Mouse (Mus musculus) hindbrain, embryonic 13.5 days (tissue): ENCODE results near the gene Hsd17b10. TPM values are rescaled to one million over a fixed set of nuclear protein-coding genes. Genes with fewer than 3 reads are reported as not detected.

Experiments
- ATAC-seq: fragments of 200-750 bp; cut with Nextera tagmentation; 2 replicates; pipeline ENCODE4 v1.8.0; 2017; ENCODE audit warnings: moderate TSS enrichment; ENCODE audit not compliant: low FRiP score
- H3K27ac ChIP-seq: fragments of 300-500 bp; sonication (generic); 2 replicates; pipeline ENCODE4 v1.5.1; 2015; ENCODE audit warnings: inconsistent platforms, mild to moderate bottlenecking, moderate library complexity
- H3K27me3 ChIP-seq: fragments of 300-500 bp; sonication (generic); 2 replicates; pipeline ENCODE4 v1.6.1; 2015; ENCODE audit warnings: mild to moderate bottlenecking, inconsistent platforms
- H3K36me3 ChIP-seq: fragments of 300-500 bp; sonication (generic); 2 replicates; pipeline ENCODE4 v1.6.1; 2015; ENCODE audit warnings: mild to moderate bottlenecking, inconsistent platforms
- H3K4me1 ChIP-seq: fragments of 300-500 bp; sonication (generic); replicated peaks from 2 replicates; pipeline ENCODE4 v1.6.1; 2015; ENCODE audit warnings: inconsistent platforms
- H3K4me2 ChIP-seq: fragments of 300-500 bp; sonication (generic); 2 replicates; pipeline ENCODE4 v1.6.1; 2015; ENCODE audit warnings: inconsistent platforms, mild to moderate bottlenecking, moderate library complexity
- H3K4me3 ChIP-seq: fragments of 300-500 bp; sonication (generic); 2 replicates; pipeline ENCODE4 v1.5.1; 2015; ENCODE audit warnings: mild to moderate bottlenecking, inconsistent platforms
- H3K9ac ChIP-seq: fragments of 300-500 bp; sonication (generic); 2 replicates; pipeline ENCODE4 v1.6.1; 2015; ENCODE audit warnings: mild to moderate bottlenecking, inconsistent platforms
- H3K9me3 ChIP-seq: fragments of 300-500 bp; sonication (generic); 2 replicates; pipeline ENCODE4 v1.6.1; 2016; ENCODE audit warnings: inconsistent platforms
- WGBS: fragments of 180-500 bp; shearing (Covaris S2); methylation state at CpG from one replicate; pipeline ENCODE4 v1.1.7; 2015; 5-methylcytosine and 5-hydroxymethylcytosine counted together
- polyA plus RNA-seq: library from polyadenylated mRNA; unstranded; fragments of >200 nt; fragmentation: Nextera tagmentation; extraction: Ambion mirVana; gene quantifications from 2 replicates; pipeline ENCODE4 v1.2.1, GENCODE M21; 2015

Gene Hsd17b10
- polyA plus RNA-seq = 126 and 128 TPM in 2 replicates

DNA sequence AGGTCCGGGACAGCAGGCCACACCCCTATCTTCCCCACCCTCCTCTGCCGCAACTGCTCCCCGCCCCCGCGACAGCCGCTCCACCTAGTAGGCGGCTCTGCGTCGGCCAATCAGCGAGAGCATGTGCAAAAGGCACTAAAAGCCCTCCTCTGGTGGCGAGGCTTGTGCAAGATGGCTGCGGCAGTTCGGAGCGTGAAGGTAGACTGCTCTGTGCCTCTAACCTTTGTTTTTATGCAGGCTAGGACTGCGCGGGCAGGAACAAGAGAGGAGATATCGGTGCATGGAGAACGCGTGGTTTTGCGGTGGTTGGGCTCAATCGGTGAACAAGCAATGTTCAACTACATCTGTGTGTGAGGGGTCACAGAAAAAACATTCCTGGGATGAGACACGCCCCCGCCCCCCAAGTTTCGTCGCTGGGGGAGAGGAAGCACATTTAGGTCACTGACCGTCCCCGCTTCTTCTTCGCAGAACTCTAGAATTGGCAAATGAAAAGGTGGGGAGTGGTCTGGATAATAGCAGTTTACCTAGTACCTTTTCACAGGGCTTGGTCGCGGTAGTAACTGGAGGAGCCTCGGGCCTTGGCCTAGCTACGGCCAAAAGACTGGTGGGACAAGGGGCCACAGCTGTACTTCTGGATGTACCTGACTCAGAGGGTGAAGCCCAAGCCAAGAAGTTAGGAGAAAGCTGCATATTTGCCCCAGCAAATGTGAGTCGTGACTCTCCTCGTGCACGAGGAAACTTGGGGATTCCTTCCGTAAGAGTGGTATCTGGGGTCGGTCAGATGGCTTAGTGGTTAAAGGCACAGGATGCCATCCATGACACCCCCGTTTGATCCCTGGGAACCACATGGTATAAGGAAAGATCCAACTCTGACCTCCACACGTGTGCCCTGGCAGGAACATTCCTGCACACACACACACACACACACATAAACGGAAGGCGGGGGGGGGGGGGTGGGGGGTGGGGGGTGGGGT lies at the start of gene Hsd17b10:
Hsd17b10 (plus strand) TSS at position 109 of the 974 bp plus-strand sequence.
- peak; percentile 96 for ATAC-seq
- WGBS = 24% methylated on average over 38 of the region's 41 CpGs
- H3K27me3 ChIP-seq = peaks cover 86% of the 10 kb centered on the region
- peak within 1 kb of the TSS; percentile 65 for H3K9ac ChIP-seq
- no peaks in the 10 kb centered on the region for H3K9me3 ChIP-seq
- peak within 1 kb of the TSS; percentile 49 for H3K4me3 ChIP-seq
- H3K27ac ChIP-seq = peak within 1 kb of the TSS; percentile 23; the same call in 1 of the 2 replicates
- 0 out of 2 replicates have a peak, but pooled peaks cover 3% of the 10 kb centered on the region for H3K4me1 ChIP-seq
- peaks cover 6% of the 10 kb centered on the region; the same call in 1 of the 2 replicates for H3K36me3 ChIP-seq
- H3K4me2 ChIP-seq = peak within 1 kb of the TSS; percentile 66

DNA sequence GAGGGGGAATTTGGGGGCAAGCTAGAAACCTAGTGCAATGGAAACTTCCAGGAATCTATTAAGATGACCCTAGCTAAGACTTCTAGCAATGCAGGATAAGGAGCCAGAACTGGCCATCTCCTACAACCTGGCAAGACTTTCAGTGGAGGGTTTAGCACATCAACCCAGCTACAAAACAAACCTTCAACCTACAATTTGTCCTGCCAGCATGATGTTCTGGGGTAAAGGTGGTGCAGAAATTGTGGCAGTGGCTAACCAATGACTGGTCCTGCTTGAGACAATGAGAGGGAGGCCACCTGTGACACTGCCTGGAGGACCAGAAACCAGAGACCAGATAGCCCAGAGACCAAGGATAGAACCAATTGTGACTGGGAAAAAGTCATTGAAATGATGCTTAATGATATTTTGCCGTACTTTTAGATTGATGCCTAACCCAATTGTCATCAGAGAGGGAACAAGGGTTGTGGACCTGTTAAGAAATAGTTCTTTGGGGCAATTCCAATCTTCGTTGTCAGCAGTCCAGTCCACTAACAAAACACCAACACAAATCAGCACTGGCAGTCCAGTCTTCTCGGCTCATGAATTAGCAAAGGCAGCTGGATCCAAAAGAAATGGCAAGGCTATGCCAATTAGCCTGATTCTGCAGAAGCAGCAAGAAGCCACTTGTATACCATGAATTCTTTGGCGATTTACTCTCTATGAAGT lies 2.5 kb upstream of the Hsd17b10 start:
- Histone ChIP-seq H3K9ac (no peak overlapping the region), H3K27me3 (peaks cover 83% of the 10 kb centered on the region), H3K4me3 (no peak overlapping the region), H3K9me3 (no peaks in the 10 kb centered on the region), H3K36me3 (peaks cover 6% of the 10 kb centered on the region; the same call in 1 of the 2 replicates), H3K4me1 (0 out of 2 replicates have a peak, but pooled peaks cover 3% of the 10 kb centered on the region), H3K4me2 (no peak overlapping the region), H3K27ac (no peak overlapping the region)
- 74% methylated on average over 4 of the region's 4 CpGs for WGBS
- ATAC-seq = no peak

DNA sequence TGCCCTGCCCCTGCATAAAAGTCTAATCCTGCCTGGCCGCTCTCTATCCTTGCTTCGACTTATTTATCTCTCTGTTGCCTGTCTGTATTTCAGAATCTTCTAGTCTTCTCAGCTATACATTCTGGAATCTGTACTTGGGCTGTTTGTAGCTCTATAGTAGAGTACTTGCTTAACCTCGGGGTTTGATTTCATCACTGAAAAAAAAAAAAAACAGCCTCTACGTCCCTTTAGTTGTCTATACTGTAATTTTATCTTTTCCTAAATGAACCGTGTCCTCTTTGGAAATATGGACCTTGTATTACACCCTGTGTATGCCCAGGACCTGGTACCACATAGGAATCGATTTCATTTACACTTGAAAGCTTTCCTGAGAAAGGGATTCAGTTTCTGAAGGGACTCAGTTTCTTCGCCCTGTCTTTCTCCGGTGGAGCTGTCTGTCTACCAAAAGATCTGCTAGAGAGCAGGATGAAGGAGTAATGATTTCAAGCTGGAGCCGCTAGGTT lies 412 bp upstream of the Hsd17b10 start:
- ATAC-seq = peak; percentile 22
- H3K36me3 ChIP-seq = peaks cover 6% of the 10 kb centered on the region; the same call in 1 of the 2 replicates
- no peaks in the 10 kb centered on the region for H3K9me3 ChIP-seq
- peak overlapping the region; percentile 66 for H3K4me2 ChIP-seq
- no peak overlapping the region for H3K27ac ChIP-seq
- peaks cover 87% of the 10 kb centered on the region for H3K27me3 ChIP-seq
- no peak overlapping the region for H3K9ac ChIP-seq
- H3K4me3 ChIP-seq = peak overlapping the region; percentile 49
- 0 out of 2 replicates have a peak, but pooled peaks cover 3% of the 10 kb centered on the region for H3K4me1 ChIP-seq
- 41% methylated on average over 9 of the region's 9 CpGs for WGBS

DNA sequence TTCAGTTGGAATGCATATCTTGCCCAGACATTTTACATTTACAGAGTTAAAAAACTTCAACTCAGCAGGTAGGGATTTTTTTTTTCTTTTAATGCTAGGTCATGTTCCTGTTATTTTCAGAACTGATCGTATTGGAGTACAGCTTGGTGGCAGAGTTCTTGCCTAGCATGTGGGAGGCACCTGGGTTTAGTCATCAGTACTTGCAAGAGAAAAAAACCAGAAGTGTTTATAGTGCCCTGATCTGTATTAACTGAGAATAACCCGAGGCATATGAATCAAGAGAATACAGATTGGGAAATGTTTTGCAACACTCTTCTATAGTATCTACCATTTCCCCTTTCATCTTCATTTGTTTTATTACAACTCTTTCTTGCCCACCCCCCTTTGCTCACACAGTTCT lies 1.2 kb downstream of the Hsd17b10 start:
- ATAC-seq = no peak
- Histone ChIP-seq H3K4me3 (no peak overlapping the region), H3K4me2 (peak overlapping the region; percentile 66), H3K9ac (no peak overlapping the region), H3K27me3 (peaks cover 86% of the 10 kb centered on the region), H3K4me1 (0 out of 2 replicates have a peak, but pooled peaks cover 3% of the 10 kb centered on the region), H3K9me3 (no peaks in the 10 kb centered on the region), H3K27ac (no peak overlapping the region), H3K36me3 (peaks cover 6% of the 10 kb centered on the region; the same call in 1 of the 2 replicates)
- 92% methylated on average over 2 of the region's 2 CpGs for WGBS

DNA sequence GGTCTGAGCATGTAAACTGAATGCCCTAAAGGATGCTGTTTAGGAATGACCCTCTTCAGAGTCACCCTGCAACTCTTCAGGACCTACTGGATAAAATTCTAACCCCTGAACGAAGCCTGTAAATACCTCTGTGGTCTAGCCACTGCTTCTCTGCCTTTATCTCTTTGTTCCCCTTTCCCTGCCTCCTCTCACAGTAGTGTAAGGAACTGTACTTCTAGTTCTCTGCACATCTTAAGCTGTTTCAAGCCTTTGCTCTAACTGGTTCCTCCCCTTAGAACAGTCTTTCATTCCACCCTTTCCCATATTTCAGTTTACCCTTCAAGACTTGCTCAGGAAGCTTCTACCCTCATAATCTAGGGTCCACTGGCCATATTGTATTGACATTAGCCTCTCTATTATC lies 6.2 kb downstream of the Hsd17b10 start:
- Histone ChIP-seq H3K4me1 (0 out of 2 replicates have a peak, but pooled peaks cover under 1% of the 10 kb centered on the region), H3K9ac (no peak overlapping the region), H3K27ac (no peak overlapping the region), H3K27me3 (peaks cover 78% of the 10 kb centered on the region), H3K4me3 (no peak overlapping the region), H3K9me3 (no peaks in the 10 kb centered on the region), H3K4me2 (no peak overlapping the region), H3K36me3 (peaks cover 6% of the 10 kb centered on the region; the same call in 1 of the 2 replicates)
- ATAC-seq = no peak
- WGBS = 71% methylated on average over 1 of the region's 1 CpGs

DNA sequence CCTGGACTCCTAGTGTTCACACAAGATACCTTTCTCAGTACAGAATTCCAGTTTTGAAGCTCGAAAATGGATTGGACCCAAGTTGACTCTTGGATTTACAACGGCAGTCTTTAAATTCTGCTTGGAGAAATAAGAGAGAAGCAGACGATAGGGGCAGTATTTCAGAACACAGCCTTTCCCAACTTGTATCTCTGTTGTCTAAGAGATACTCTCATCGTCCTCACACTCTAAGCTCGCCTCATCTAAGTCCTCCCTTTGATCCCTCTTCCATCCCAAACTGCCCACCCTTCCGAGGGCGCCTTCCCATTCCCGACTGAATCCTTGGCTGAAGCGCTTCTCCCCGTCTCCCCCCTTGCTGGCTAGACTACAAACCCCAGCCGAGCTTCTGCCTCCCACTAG lies 14.1 kb downstream of the Hsd17b10 start:
- H3K4me2 ChIP-seq = peak overlapping the region; percentile 55
- peaks cover 12% of the 10 kb centered on the region for H3K4me1 ChIP-seq
- ATAC-seq = peak; percentile 56; the same call in 1 of the 2 replicates
- 23% methylated on average over 11 of the region's 11 CpGs for WGBS
- peak overlapping the region; percentile 50 for H3K4me3 ChIP-seq
- H3K36me3 ChIP-seq = peaks cover 9% of the 10 kb centered on the region
- H3K27me3 ChIP-seq = peaks cover 62% of the 10 kb centered on the region
- H3K9me3 ChIP-seq = no peaks in the 10 kb centered on the region
- H3K9ac ChIP-seq = peak overlapping the region; percentile 74
- H3K27ac ChIP-seq = peak overlapping the region; percentile 86

DNA sequence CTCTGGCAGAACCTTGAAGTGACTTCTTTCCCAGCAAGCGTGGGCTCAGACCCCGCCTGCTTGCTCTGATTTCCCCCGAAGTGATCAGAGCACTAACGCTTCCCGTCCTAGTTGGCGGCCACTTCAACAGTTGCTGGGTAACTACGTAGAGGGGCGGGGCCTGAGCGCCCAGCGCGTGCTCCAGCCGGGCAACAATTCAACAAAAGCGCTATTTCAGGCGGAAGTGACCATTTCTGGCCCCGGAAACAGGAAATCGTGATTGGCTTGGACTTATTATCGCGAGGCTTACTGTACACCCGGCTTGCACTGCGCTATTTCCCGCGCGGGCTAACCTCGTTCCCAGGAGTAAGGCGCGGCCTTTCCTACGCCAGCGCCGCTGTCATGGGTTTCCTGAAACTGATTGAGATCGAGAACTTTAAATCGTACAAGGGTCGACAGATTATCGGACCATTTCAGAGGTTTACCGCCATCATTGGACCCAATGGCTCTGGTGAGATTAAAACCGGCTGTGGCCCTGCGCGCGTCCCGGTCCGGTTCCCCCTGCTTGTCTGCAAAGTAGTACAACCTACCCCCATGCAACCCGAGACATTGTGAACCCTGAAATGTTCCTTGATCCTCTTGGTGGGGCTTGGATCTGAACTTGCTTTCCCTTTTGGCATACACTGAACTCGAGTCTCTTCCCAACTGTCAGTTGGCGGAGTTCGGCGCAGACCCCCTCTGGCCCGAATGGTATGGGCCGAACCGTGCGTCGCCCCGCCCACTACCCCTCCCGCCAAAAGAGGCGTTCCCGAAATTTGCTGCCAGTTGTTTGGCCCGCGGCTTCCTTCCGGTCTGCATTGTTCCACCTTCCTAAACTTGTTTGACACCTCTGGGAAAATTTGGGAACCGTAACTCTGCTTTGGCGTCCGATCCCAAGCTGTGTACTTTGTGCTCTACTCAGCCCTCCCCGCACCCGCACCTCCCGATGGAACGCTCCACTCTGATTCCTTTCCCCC lies 14.8 kb downstream of the Hsd17b10 start, which contains the start of the genes Ribc1 and Smc1a:
Ribc1 (minus strand) TSS at position 145 of the 995 bp plus-strand sequence.
Smc1a (plus strand) TSS at position 278 of the 995 bp plus-strand sequence.
- Histone ChIP-seq H3K4me1 (peaks cover 12% of the 10 kb centered on the region), H3K4me3 (peak within 1 kb of the TSS; percentile 50)
- WGBS = 16% methylated on average over 64 of the region's 64 CpGs

DNA sequence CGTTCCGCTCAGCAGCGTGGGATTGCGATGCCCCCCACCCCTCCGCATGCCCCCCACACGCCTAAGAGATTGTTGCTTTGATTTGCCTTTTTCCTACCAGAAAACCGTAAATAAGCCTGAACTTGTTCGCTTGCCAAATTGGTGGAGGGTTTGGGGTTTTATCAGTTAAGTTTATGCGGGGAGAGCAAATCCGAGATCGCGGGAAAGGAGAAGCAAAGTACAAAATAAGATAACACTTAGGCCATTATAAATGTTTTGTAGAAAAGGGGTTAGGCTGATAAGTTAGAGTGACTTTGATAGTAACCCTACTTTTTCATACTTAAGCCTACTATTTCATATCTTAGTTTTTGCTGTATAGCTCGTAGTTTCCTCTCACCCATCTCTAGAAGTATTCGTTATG lies 15.5 kb downstream of the Hsd17b10 start:
- ATAC-seq = no peak
- WGBS = 21% methylated on average over 14 of the region's 14 CpGs
- H3K4me3 ChIP-seq = peak overlapping the region; percentile 50
- peaks cover 53% of the 10 kb centered on the region for H3K27me3 ChIP-seq
- peaks cover 9% of the 10 kb centered on the region for H3K36me3 ChIP-seq
- H3K9me3 ChIP-seq = no peaks in the 10 kb centered on the region
- peak overlapping the region; percentile 88; the same call in 1 of the 2 replicates for H3K27ac ChIP-seq
- peaks cover 12% of the 10 kb centered on the region for H3K4me1 ChIP-seq
- peak overlapping the region; percentile 58 for H3K4me2 ChIP-seq
- H3K9ac ChIP-seq = peak overlapping the region; percentile 71

More for the DNA sequence above, 14.8 kb downstream of the Hsd17b10 start, which contains the start of the genes Ribc1 and Smc1a:
- Histone ChIP-seq H3K27ac (peak within 1 kb of the TSS; percentile 88), H3K4me2 (peak within 1 kb of the TSS; percentile 58), H3K36me3 (peaks cover 9% of the 10 kb centered on the region), H3K9ac (peak within 1 kb of the TSS; percentile 74), H3K9me3 (no peaks in the 10 kb centered on the region), H3K27me3 (peaks cover 57% of the 10 kb centered on the region)
- ATAC-seq = peak; percentile 99

DNA sequence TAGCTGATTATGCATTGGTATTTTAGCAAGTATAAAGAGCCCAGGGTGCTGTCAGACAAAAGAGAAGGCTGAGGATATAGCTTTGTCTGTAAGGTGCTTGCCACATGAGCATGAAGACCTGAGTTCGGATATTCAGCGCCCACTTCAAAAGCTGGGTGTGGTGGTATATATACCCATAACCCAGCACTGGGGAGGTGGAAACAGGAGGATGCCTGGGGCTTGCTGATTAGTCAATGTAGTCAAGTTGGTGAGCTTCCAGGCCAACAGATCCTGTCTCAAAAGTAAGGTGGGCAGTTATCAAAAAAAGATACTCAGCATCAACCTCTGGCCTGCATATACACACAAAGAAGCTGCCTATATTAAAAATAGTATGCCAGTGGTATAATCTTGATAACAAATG lies 17.6 kb downstream of the Hsd17b10 start:
- no peak for ATAC-seq
- Histone ChIP-seq H3K36me3 (no peaks in the 10 kb centered on the region; the same call in 1 of the 2 replicates), H3K4me1 (peaks cover 12% of the 10 kb centered on the region), H3K27ac (no peak overlapping the region), H3K9me3 (no peaks in the 10 kb centered on the region), H3K27me3 (peaks cover 62% of the 10 kb centered on the region), H3K4me3 (no peak overlapping the region), H3K4me2 (no peak overlapping the region), H3K9ac (no peak overlapping the region)
- WGBS = 96% methylated on average over 2 of the region's 2 CpGs

DNA sequence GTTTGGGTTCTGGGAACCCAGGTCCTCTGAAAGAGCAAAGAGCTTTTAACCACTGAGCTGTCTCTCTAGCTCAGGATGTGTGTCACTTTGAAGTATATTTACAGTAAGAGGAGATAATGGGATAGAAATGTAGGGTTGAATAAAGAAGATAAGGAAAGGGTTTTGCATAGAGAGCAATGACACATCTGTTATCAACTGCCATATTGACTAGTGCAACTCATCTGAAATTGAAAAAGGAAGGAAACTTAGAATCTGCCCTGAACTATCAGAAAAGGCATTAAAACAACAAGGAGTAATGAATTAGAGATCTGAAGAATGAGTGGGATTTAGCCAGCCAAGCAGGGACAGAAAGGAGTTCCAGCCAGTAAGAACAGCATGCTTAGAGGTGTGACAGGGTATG lies 38.2 kb downstream of the Hsd17b10 start:
- no peaks in the 10 kb centered on the region for H3K9me3 ChIP-seq
- H3K4me3 ChIP-seq = no peak overlapping the region
- H3K4me1 ChIP-seq = no peaks in the 10 kb centered on the region
- peaks cover 37% of the 10 kb centered on the region for H3K36me3 ChIP-seq
- no peak overlapping the region for H3K4me2 ChIP-seq
- H3K27me3 ChIP-seq = peaks cover 56% of the 10 kb centered on the region
- H3K27ac ChIP-seq = no peak overlapping the region
- no peak for ATAC-seq
- no peak overlapping the region for H3K9ac ChIP-seq

DNA sequence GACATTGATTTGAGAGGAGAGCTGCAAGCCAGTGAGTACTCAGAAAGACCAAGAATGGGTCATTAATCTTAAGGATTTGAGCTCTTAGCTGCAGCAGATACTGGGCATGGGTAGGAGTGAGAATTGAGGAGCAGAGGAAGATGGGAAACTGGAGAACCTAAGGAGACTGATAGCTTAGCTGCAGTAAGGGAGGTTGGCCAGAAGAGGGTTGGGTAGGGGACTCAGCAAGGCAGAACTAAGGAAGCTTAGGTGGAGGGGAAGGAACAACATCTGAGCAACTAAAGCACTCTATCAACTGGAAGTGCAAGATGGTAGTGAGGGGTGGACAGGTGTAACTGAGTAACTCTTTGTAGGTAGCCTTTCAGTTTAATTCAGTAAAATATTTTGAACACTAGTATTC lies 45.6 kb downstream of the Hsd17b10 start:
- H3K9me3 ChIP-seq = no peaks in the 10 kb centered on the region
- no peaks in the 10 kb centered on the region for H3K4me1 ChIP-seq
- H3K4me2 ChIP-seq = no peak overlapping the region
- H3K9ac ChIP-seq = no peak overlapping the region
- H3K36me3 ChIP-seq = peaks cover 22% of the 10 kb centered on the region
- no peak for ATAC-seq
- H3K4me3 ChIP-seq = no peak overlapping the region
- H3K27me3 ChIP-seq = peaks cover 50% of the 10 kb centered on the region
- no peak overlapping the region for H3K27ac ChIP-seq
